11 mouse cellular contexts compared by ENCODE assay signal in genomic region chr17:64604163-64604562, GRCm38 (mm10). TPM values are rescaled to one million over a fixed set of nuclear protein-coding genes. Genes with fewer than 3 reads are reported as not detected.
A peak's percentile ranks its signal among the peaks of the same experiment; 100 is the strongest.
DNase-seq lines count a peak whose midpoint lies in the region; ATAC-seq and TF ChIP-seq lines count a peak whose summit lies in the region.
"Had no signal": no experiment of that assay in that cellular context is flagged by ENCODE, and none has a peak within 500 bp of the region (broad histone marks: within the 10 kb centered on the region; RNA-seq: fewer than 3 reads in every experiment).

No protein-coding gene starts in this region.

- peak overlapping the region; percentile 97; the same call in 1 of the 2 replicates for H3K4me2 ChIP-seq in heart, embryonic 16.5 days (ENCODE audit: low read depth, low read length)
- peak overlapping the region; percentile 14; the same call in 1 of the 2 replicates for H3K4me2 ChIP-seq in neural tube, embryonic 12.5 days (replicated peaks)
- no peak overlapping the region for H3K4me2 ChIP-seq in heart, embryonic 12.5 days

- no peak for ATAC-seq in heart, embryonic 16.5 days (replicated peaks; ENCODE audit: extremely low read depth, insufficient read depth, low FRiP score)
- ATAC-seq in neural tube, embryonic 12.5 days (ENCODE audit: low FRiP score, low read depth), result no peak
- ATAC-seq in heart, embryonic 12.5 days (ENCODE audit: insufficient number of reproducible peaks, low FRiP score), result no peak
- ATAC-seq: forebrain, embryonic 14.5 days had no signal

- no peaks in the 10 kb centered on the region for H3K27me3 ChIP-seq in heart, embryonic 16.5 days (ENCODE audit: control insufficient read depth, insufficient read depth, low read length)
- H3K27me3 ChIP-seq in neural tube, embryonic 12.5 days (replicated peaks), result no peaks in the 10 kb centered on the region
- H3K27me3 ChIP-seq in heart, embryonic 12.5 days (replicated peaks), result 0 out of 2 replicates have a peak, but pooled peaks cover 9% of the 10 kb centered on the region

- no peak for TF ChIP-seq CTCF in gastrocnemius, adult 2 months (IDR thresholded peaks at IDR 0.05)

- no peak overlapping the region for H3K27ac ChIP-seq in heart, embryonic 16.5 days (ENCODE audit: low read length)
- H3K27ac ChIP-seq in neural tube, embryonic 12.5 days, result no peak overlapping the region
- H3K27ac ChIP-seq in gastrocnemius, adult 2 months, result no peak overlapping the region
- no peak overlapping the region for H3K27ac ChIP-seq in heart, embryonic 12.5 days (ENCODE audit: poor library complexity, severe bottlenecking)
- H3K27ac ChIP-seq: layer of hippocampus, adult 2 months had no signal

- H3K4me1 ChIP-seq in heart, embryonic 16.5 days (ENCODE audit: control insufficient read depth, insufficient read depth, low read length), result peaks cover 18% of the 10 kb centered on the region
- peaks cover 27% of the 10 kb centered on the region; the same call in 1 of the 2 replicates for H3K4me1 ChIP-seq in neural tube, embryonic 12.5 days
- H3K4me1 ChIP-seq in heart, embryonic 12.5 days (replicated peaks), result peaks cover 27% of the 10 kb centered on the region

- WGBS in heart, embryonic 16.5 days, result 74% methylated on average over 5 of the region's 5 CpGs
- WGBS in neural tube, embryonic 12.5 days, result 74% methylated on average over 5 of the region's 5 CpGs
- WGBS in heart, embryonic 12.5 days, result 68% methylated on average over 5 of the region's 5 CpGs

- H3K36me3 ChIP-seq in heart, embryonic 16.5 days (ENCODE audit: control insufficient read depth, insufficient read depth), result no peaks in the 10 kb centered on the region
- no peaks in the 10 kb centered on the region for H3K36me3 ChIP-seq in neural tube, embryonic 12.5 days
- no peaks in the 10 kb centered on the region for H3K36me3 ChIP-seq in heart, embryonic 12.5 days

- no peak for DNase-seq in heart, postnatal 10 days
- no peak for DNase-seq in neural tube, embryonic 10.5 days (ENCODE audit: extremely low spot score, low spot score)
- peak; percentile 45 for DNase-seq in naive thymus-derived CD4-positive, alpha-beta T cell, adult 2 months (ENCODE audit: low read depth)
- DNase-seq in gastrocnemius, adult 2 months, result no peak
- DNase-seq in spleen, postnatal 36 days (ENCODE audit: low spot score in 2 of 2), result no peak
- DNase-seq: cerebellum, adult 2 months had no signal

- no peak overlapping the region for H3K4me3 ChIP-seq in heart, embryonic 16.5 days (ENCODE audit: low read length)
- no peak overlapping the region for H3K4me3 ChIP-seq in neural tube, embryonic 12.5 days
- H3K4me3 ChIP-seq in gastrocnemius, adult 2 months, result no peak overlapping the region
- no peak overlapping the region for H3K4me3 ChIP-seq in heart, embryonic 12.5 days
- H3K4me3 ChIP-seq: layer of hippocampus, adult 2 months had no signal

- intact Hi-C loops in heart, postnatal 10 days (cut with DNase I), result loop anchor here (5.0 to 10.0 kb wide), 5 partner anchors 107 to 742 kb away; partner anchors contain the start of genes A930002H24Rik and Fer
- intact Hi-C loops in gastrocnemius, adult 2 months (cut with DNase I), result loop anchor here (5.0 kb wide), 3 partner anchors 83 to 272 kb away; partner anchors contain the start of gene Pja2

- no peaks in the 10 kb centered on the region for H3K9me3 ChIP-seq in heart, embryonic 16.5 days (replicated peaks; ENCODE audit: control insufficient read depth, low read length)
- no peaks in the 10 kb centered on the region for H3K9me3 ChIP-seq in neural tube, embryonic 12.5 days
- no peaks in the 10 kb centered on the region for H3K9me3 ChIP-seq in heart, embryonic 12.5 days (replicated peaks)

- H3K9ac ChIP-seq in heart, embryonic 16.5 days (ENCODE audit: low read length), result no peak overlapping the region
- no peak overlapping the region for H3K9ac ChIP-seq in neural tube, embryonic 12.5 days
- H3K9ac ChIP-seq in heart, embryonic 12.5 days, result no peak overlapping the region

RNA-seq across cellular contexts. Expression of gene Man2a1, which starts 3.6 kb away (rescaled TPM):
- polyA plus RNA-seq in heart, embryonic 16.5 days (2015; fragmentation: Nextera tagmentation; extraction: Ambion mirVana), result 6.3 and 6.9 TPM in 2 replicates
- 10 to 100 TPM; 27.5 to 35.6 TPM for total RNA-seq in heart, postnatal 10 days (2021)
- polyA plus RNA-seq in neural tube, embryonic 12.5 days (2016; fragmentation: Nextera tagmentation; extraction: Ambion mirVana), result 5.3 and 5.4 TPM in 2 replicates
- 1 to 10 TPM; 9.0 to 9.8 TPM for total RNA-seq in gastrocnemius, adult 2 months (2021)
- polyA plus RNA-seq in heart, embryonic 12.5 days (2016; fragmentation: Nextera tagmentation; extraction: Ambion mirVana), result 5.3 and 7.2 TPM in 2 replicates
